Mouse (Mus musculus): Measurements from ENCODE around the gene Chrd. TPM values are rescaled to one million over a fixed set of nuclear protein-coding genes. Genes with fewer than 3 reads are reported as not detected.

Chrd gene
- polyA plus RNA-seq, 2 experiments, result 11.6 to 38.9 TPM

DNA sequence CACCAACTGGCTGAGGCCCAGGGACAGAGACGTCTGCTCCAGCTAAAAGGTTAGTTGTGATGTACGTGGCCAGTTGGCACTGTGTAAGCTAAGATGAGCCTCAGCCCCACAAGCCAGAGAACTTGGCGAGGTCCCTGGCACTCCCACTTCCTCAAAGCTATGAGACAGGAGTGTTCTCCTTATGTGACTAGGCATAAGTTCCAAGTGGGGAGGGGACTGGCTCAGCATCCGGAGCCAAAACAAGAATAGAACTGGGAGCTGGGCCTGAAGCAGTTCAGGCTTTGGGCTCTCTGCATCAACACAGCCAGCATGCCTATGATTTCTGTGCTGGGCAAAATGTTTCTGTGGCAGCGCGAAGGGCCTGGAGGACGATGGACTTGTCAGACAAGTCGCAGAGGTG, 38.1 kb upstream of the Chrd start:
- no peak overlapping the region for H3K9ac ChIP-seq (ENCODE audit: low read depth, low read length, severe bottlenecking)
- WGBS, result 74% methylated on average over 8 of the region's 8 CpGs
- H3K27me3 ChIP-seq (ENCODE audit: control insufficient read depth, insufficient read depth, low read length), result no peaks in the 10 kb centered on the region
- TF ChIP-seq POLR2A (IDR thresholded peaks at IDR 0.05; ENCODE audit: borderline replicate concordance, extremely low read depth, insufficient read depth, insufficient read length), result no peak
- H3K4me3 ChIP-seq (replicated peaks; ENCODE audit: low read length), result no peak overlapping the region
- peak overlapping the region; percentile 74; the same call in 1 of the 2 replicates for H3K4me2 ChIP-seq (replicated peaks; ENCODE audit: low read depth, low read length, severe bottlenecking)
- DNase-seq (ENCODE audit: low spot score) (peak; percentile 43), ATAC-seq (ENCODE audit: low FRiP score, low read depth) (no peak)
- H3K36me3 ChIP-seq (ENCODE audit: control insufficient read depth, insufficient read depth, low read length), result peaks cover 31% of the 10 kb centered on the region
- no peak overlapping the region for H3K27ac ChIP-seq (replicated peaks; ENCODE audit: low read depth, low read length)
- no peaks in the 10 kb centered on the region for H3K9me3 ChIP-seq (ENCODE audit: control insufficient read depth, low read length)
- peaks cover 30% of the 10 kb centered on the region for H3K4me1 ChIP-seq (ENCODE audit: control insufficient read depth, insufficient read depth, low read length)

DNA sequence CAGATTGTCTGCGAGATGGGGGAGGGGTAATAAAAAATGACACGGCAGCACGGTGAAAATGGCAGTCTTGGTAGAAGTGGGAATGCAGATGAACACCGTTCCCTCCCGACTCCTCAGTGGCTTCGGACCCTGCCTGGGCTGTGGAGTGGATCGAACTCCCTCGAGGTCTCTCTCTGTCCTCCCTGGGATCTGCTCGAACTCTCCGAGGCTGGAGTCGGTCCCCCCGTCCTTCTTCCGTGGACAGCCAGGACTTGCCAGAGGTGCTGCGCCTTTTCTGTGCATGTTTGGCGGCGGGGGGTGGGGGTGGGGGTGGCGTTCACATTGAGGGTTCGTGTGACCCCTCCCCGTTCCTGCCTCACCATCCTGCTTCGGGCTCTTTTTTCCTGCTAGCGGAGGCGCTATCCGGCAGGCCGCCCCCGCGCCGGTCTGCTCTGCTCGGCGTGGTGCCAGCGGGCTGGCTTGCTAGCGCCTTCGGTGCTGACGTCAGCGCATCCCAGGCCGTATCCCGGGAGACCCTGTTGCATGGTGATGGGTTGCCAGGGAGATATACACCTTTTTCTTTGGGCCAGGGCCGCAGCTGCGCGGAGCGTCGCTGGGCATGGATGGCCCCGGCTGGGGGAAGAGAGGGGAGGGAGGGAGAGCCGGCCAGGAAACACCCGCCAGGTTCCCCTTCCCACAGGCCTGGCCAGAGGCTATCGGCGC, 37.2 kb upstream of the Chrd start:
- TF ChIP-seq POLR2A (IDR thresholded peaks at IDR 0.05; ENCODE audit: borderline replicate concordance, extremely low read depth, insufficient read depth, insufficient read length), result no peak
- Histone ChIP-seq H3K4me1 (ENCODE audit: control insufficient read depth, insufficient read depth, low read length) (peaks cover 30% of the 10 kb centered on the region), H3K4me2 (replicated peaks; ENCODE audit: low read depth, low read length, severe bottlenecking) (peak overlapping the region; percentile 74), H3K36me3 (ENCODE audit: control insufficient read depth, insufficient read depth, low read length) (peaks cover 23% of the 10 kb centered on the region), H3K4me3 (replicated peaks; ENCODE audit: low read length) (peak overlapping the region; percentile 40), H3K27ac (replicated peaks; ENCODE audit: low read depth, low read length) (peak overlapping the region; percentile 43; the same call in 1 of the 2 replicates), H3K9me3 (ENCODE audit: control insufficient read depth, low read length) (no peaks in the 10 kb centered on the region), H3K9ac (ENCODE audit: low read depth, low read length, severe bottlenecking) (peak overlapping the region; percentile 46), H3K27me3 (ENCODE audit: control insufficient read depth, insufficient read depth, low read length) (no peaks in the 10 kb centered on the region)
- 2% methylated on average over 44 of the region's 46 CpGs for WGBS
- ATAC-seq (ENCODE audit: low FRiP score, low read depth), result peak; percentile 56
- peak; percentile 91 for DNase-seq (ENCODE audit: low spot score)

DNA sequence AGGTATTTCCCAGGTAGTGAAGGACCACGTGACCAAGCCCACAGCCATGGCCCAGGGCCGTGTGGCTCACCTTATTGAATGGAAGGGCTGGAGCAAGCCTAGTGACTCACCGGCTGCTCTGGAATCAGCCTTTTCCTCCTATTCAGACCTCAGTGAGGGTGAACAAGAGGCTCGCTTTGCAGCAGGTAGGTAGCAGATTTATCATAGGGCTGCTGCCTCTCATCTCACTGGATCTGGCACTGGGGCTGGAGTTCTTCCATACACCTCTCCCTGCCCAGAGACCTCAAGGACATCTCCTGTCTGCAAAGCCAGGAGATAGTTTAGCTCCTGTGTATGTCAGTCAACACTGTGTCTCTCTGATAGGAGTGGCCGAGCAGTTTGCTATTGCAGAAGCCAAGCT, 33.7 kb upstream of the Chrd start:
- Histone ChIP-seq H3K4me3 (replicated peaks; ENCODE audit: low read length) (no peak overlapping the region), H3K36me3 (ENCODE audit: control insufficient read depth, insufficient read depth, low read length) (peaks cover 12% of the 10 kb centered on the region), H3K9ac (ENCODE audit: low read depth, low read length, severe bottlenecking) (no peak overlapping the region), H3K27me3 (ENCODE audit: control insufficient read depth, insufficient read depth, low read length) (no peaks in the 10 kb centered on the region), H3K27ac (replicated peaks; ENCODE audit: low read depth, low read length) (no peak overlapping the region), H3K4me2 (replicated peaks; ENCODE audit: low read depth, low read length, severe bottlenecking) (no peak overlapping the region), H3K9me3 (ENCODE audit: control insufficient read depth, low read length) (no peaks in the 10 kb centered on the region), H3K4me1 (ENCODE audit: control insufficient read depth, insufficient read depth, low read length) (peaks cover 32% of the 10 kb centered on the region)
- DNase-seq (ENCODE audit: low spot score) (no peak), ATAC-seq (ENCODE audit: low FRiP score, low read depth) (no peak)
- WGBS, result 75% methylated on average over 5 of the region's 5 CpGs
- TF ChIP-seq POLR2A (IDR thresholded peaks at IDR 0.05; ENCODE audit: borderline replicate concordance, extremely low read depth, insufficient read depth, insufficient read length), result no peak

DNA sequence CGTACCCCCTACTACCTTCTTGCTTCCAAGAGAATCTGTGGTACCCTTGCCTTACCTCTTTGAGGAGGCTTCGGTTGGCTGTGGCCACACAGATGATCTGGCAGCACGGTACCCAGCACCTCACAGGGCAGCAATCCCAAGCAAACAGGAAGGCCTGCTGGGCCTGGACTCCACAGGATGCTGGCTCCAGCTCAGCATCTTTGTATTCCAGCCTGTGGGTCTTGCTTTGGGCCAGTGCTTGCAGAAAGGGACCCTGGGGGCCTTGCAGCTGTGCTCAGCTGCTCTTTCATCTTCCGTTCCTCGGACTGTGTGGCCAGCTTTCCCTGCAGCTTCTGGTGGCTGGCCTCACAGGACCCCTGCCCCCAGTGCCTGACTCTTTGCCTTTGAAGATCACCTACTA, 32.9 kb upstream of the Chrd start:
- peaks cover 19% of the 10 kb centered on the region for H3K36me3 ChIP-seq (ENCODE audit: control insufficient read depth, insufficient read depth, low read length)
- peaks cover 27% of the 10 kb centered on the region for H3K4me1 ChIP-seq (ENCODE audit: control insufficient read depth, insufficient read depth, low read length)
- H3K9me3 ChIP-seq (ENCODE audit: control insufficient read depth, low read length), result no peaks in the 10 kb centered on the region
- H3K27ac ChIP-seq (replicated peaks; ENCODE audit: low read depth, low read length), result no peak overlapping the region
- no peak overlapping the region for H3K4me2 ChIP-seq (replicated peaks; ENCODE audit: low read depth, low read length, severe bottlenecking)
- H3K27me3 ChIP-seq (ENCODE audit: control insufficient read depth, insufficient read depth, low read length), result no peaks in the 10 kb centered on the region
- H3K4me3 ChIP-seq (replicated peaks; ENCODE audit: low read length), result no peak overlapping the region
- TF ChIP-seq POLR2A (IDR thresholded peaks at IDR 0.05; ENCODE audit: borderline replicate concordance, extremely low read depth, insufficient read depth, insufficient read length), result no peak
- 29% methylated on average over 5 of the region's 5 CpGs for WGBS
- H3K9ac ChIP-seq (ENCODE audit: low read depth, low read length, severe bottlenecking), result no peak overlapping the region
- DNase-seq (ENCODE audit: low spot score) (no peak), ATAC-seq (ENCODE audit: low FRiP score, low read depth) (no peak)

DNA sequence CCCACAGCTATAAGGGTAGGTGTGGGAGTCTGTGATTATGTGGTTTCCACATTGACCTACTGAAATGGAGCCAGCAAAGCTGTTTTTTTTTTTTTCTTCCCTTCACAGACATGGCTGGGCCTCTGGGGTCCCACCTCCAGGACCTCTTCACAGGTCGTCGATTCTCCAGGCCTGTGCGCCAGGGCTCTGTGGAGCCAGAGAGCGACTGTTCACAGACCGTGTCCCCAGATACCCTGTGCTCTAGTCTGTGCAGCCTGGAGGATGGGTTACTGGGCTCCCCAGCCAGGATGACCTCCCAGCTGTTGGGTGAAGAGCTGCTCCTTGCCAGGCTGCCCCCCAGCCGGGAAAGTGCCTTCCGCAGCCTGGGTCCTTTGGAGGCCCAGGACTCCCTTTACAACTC, 31.6 kb upstream of the Chrd start:
- no peaks in the 10 kb centered on the region for H3K27me3 ChIP-seq (ENCODE audit: control insufficient read depth, insufficient read depth, low read length)
- no peak overlapping the region for H3K27ac ChIP-seq (replicated peaks; ENCODE audit: low read depth, low read length)
- WGBS, result 42% methylated on average over 7 of the region's 7 CpGs
- no peaks in the 10 kb centered on the region for H3K9me3 ChIP-seq (ENCODE audit: control insufficient read depth, low read length)
- TF ChIP-seq POLR2A (IDR thresholded peaks at IDR 0.05; ENCODE audit: borderline replicate concordance, extremely low read depth, insufficient read depth, insufficient read length), result no peak
- peaks cover 19% of the 10 kb centered on the region for H3K4me1 ChIP-seq (ENCODE audit: control insufficient read depth, insufficient read depth, low read length)
- DNase-seq (ENCODE audit: low spot score) (no peak), ATAC-seq (ENCODE audit: low FRiP score, low read depth) (no peak)
- H3K9ac ChIP-seq (ENCODE audit: low read depth, low read length, severe bottlenecking), result peak overlapping the region; percentile 29
- peaks cover 31% of the 10 kb centered on the region for H3K36me3 ChIP-seq (ENCODE audit: control insufficient read depth, insufficient read depth, low read length)
- no peak overlapping the region; the same call in 1 of the 2 replicates for H3K4me2 ChIP-seq (replicated peaks; ENCODE audit: low read depth, low read length, severe bottlenecking)
- H3K4me3 ChIP-seq (replicated peaks; ENCODE audit: low read length), result no peak overlapping the region

Data from limb, embryonic 14.5 days (tissue).